Mouse (Mus musculus) lung, postnatal 0 days (tissue): ENCODE measurements around the gene Zranb3.

Experiments
- CTCF ChIP-seq: IDR thresholded peaks from 2 replicates; pipeline ENCODE4 v1.5.1; 2016; ENCODE audit warnings: antibody characterized with exemption, mild to moderate bottlenecking
- EP300 ChIP-seq: IDR thresholded peaks from 2 replicates; pipeline ENCODE4 v1.6.1; 2016; ENCODE audit warnings: antibody characterized with exemption, mild to moderate bottlenecking, control low read depth

- TF ChIP-seq CTCF, result no peak
- no peak for TF ChIP-seq EP300
Measured at GRCm38 (mm10) chr1:128068945-128069397, 33.9 kb downstream of the Zranb3 start.
